ENCODE assay signal across 8 mouse cellular contexts in the genomic region with DNA sequence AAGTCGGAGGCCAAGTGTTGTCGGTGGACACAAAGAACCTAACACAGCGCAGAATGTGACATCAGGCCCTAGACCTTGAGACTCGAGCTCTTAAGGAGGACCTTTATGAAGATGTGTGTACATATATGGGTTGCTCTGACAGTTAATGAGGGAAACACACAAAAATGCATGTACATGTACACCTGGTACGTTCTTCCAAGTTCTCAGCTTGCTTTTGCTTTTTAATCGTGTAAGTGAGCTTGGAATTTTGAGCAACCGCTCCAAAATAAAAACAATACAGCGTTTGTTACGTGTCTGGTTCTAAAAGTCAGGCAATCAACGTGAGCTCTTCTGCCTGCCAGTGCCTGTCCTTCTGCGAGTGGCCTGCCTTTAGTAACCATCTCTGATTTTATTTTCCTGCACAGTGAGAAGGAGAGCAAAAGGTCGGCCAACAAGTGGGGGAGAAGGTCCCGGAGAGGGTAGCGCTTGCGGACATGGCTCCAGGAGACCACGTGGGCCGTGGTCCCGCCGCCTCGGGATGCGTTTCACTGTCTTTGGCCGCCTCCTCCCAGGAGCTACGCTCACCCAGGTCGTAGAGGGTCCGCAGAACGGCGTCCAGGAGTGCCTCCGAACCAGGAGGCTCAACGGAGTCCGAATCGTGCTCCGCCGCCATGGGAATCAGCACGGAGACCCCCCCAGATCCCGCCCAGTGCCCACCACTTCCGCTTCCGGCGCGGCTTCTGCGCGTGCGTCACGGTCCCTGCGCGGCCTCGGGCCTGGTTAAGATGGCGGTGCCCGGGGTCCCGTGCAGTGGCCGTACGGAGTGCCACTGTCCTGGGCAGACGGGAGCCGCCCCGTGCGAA. TPM values are rescaled to one million over a fixed set of nuclear protein-coding genes. Genes with fewer than 3 reads are reported as not detected.
DNase-seq lines count a peak whose midpoint lies in the region; ATAC-seq lines count a peak whose summit lies in the region.

TSS of gene Gnpat (plus strand) at position 713 of the 842 bp plus-strand sequence.
TSS of gene 2810004N23Rik (minus strand) at position 800 of the 842 bp plus-strand sequence.

- H3K4me3 ChIP-seq in hindbrain, embryonic 11.5 days (ENCODE audit: low read depth, low read length), result peak within 1 kb of the TSS; percentile 95

- H3K9ac ChIP-seq in hindbrain, embryonic 11.5 days (ENCODE audit: low read depth, low read length), result peak within 1 kb of the TSS; percentile 98

- H3K36me3 ChIP-seq in hindbrain, embryonic 11.5 days (ENCODE audit: control insufficient read depth, insufficient read depth, low read length), result peaks cover 9% of the 10 kb centered on the region; the same call in 1 of the 2 replicates

- peak; percentile 97 for DNase-seq in MN1 (ENCODE audit: low spot score)
- DNase-seq in cerebellum, adult 9-10 months, result peak; percentile 89
- DNase-seq in frontal cortex, adult 2 months (ENCODE audit: extremely low spot score in 1 of 2, low spot score in 1 of 2), result peak; percentile 80 to 94
- peak; percentile 97 for DNase-seq in hindbrain, embryonic 11.5 days (ENCODE audit: low spot score)
- DNase-seq in layer of hippocampus, postnatal 10 days (ENCODE audit: low spot score in 2 of 2), result peak; percentile 96
- peak; percentile 95 for DNase-seq in lung, postnatal 10 days
- DNase-seq in ovary, postnatal 36 days (ENCODE audit: low spot score), result peak; percentile 94
- DNase-seq in thymus, postnatal 25 days, result peak; percentile 95

- H3K4me2 ChIP-seq in hindbrain, embryonic 11.5 days (replicated peaks; ENCODE audit: low read depth, low read length), result peak within 1 kb of the TSS; percentile 76

- H3K9me3 ChIP-seq in hindbrain, embryonic 11.5 days (ENCODE audit: control insufficient read depth, low read length), result no peaks in the 10 kb centered on the region

- peak within 1 kb of the TSS; percentile 89 for H3K27ac ChIP-seq in hindbrain, embryonic 11.5 days (ENCODE audit: low read depth, low read length)

- H3K4me1 ChIP-seq in hindbrain, embryonic 11.5 days (replicated peaks; ENCODE audit: control insufficient read depth, insufficient read depth, low read length), result 0 out of 2 replicates have a peak, but pooled peaks cover 3% of the 10 kb centered on the region

- no peaks in the 10 kb centered on the region for H3K27me3 ChIP-seq in hindbrain, embryonic 11.5 days (ENCODE audit: control insufficient read depth, insufficient read depth, low read length)

- ATAC-seq in hindbrain, embryonic 11.5 days (ENCODE audit: low FRiP score), result peak; percentile 98

- WGBS in hindbrain, embryonic 11.5 days, result 1% methylated on average over 52 of the region's 55 CpGs

RNA-seq across cellular contexts. Expression of gene Gnpat, which starts in this region (rescaled TPM):
- polyA plus RNA-seq in frontal cortex, adult 2 months (2012; rRNA removed), result 102 and 103 TPM in 2 replicates
- polyA plus RNA-seq in hindbrain, embryonic 11.5 days (2014; fragmentation: Nextera tagmentation; extraction: Ambion mirVana), result 110 and 115 TPM in 2 replicates
- 10 to 100 TPM; 57.8 to 62.8 TPM for total RNA-seq in layer of hippocampus, postnatal 10 days (2021)

RNA-seq across cellular contexts. Expression of gene 2810004N23Rik, which starts in this region (rescaled TPM):
- 17.2 and 18.1 TPM in 2 replicates for polyA plus RNA-seq in frontal cortex, adult 2 months (2012; rRNA removed)
- polyA plus RNA-seq in hindbrain, embryonic 11.5 days (2014; fragmentation: Nextera tagmentation; extraction: Ambion mirVana), result 38.8 and 41.6 TPM in 2 replicates
- 10 to 100 TPM; 21.5 to 22.0 TPM for total RNA-seq in layer of hippocampus, postnatal 10 days (2021)

Comparison
In these comparisons a context has a peak if more than half of its experiments do, and no peak if none do; other contexts are left out.
1. Peak in every context shown above with its lines: DNase-seq, ATAC-seq, H3K4me3 ChIP-seq and H3K27ac ChIP-seq.